Mouse (Mus musculus): ENCODE results near the gene Sorcs1.

Sorcs1 gene

DNA sequence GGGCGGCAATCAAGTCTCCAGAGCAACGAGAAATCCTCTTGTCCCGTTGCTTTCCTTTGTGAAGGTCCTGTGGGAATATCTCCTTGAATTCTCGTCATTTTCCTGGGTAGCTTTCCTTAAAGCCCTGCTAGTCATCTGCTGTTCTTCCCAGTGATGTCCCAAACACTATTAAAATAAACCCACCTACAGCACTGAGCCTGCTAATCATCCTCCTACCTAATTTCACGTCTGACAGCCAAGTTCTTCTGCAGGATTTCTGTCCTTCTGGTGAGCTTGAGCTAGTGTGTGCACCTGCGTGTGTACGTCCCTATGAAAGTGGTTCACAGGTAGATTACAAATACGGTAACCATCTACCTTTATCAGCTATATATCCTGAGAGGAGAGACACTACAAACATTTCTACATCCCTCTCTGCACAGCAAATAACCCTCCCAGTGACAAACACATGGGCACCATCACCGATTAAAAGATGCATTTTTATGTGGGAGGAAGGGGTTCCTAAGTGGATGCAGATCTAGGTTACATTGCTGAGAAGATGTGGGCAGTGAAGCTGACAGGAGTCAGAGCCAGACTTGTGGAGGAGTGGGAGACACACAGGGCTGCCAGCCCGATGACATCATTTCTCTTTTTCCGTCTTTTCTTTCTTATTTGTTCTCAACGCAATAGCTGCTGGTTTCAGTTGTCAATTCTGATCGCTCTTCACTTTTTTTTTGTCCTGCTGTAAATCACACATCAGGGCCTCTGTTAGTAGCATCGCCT, 259.3 kb downstream of the Sorcs1 start:
- no peak for DNase-seq (ENCODE audit: low read depth)

DNA sequence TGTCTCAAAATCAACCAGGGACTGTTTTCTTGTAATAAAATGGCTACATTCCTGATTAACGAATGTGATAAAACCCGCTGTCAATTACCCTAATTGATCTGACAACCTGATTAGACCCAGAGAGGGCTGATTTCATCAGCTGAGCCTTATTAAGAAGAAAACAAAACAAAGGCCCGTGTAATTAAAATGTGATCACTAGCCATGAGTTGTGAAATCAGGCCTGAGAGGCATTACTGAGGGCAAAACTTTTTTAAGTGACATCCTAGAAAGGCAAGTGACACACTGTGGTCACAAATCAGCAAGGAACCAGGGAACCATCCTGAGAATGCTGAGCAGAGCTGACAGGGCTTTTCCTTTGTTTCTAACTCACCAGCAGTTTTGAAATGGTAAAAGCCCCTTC, 267.9 kb downstream of the Sorcs1 start:
- no peak for DNase-seq (ENCODE audit: low read depth)

DNA sequence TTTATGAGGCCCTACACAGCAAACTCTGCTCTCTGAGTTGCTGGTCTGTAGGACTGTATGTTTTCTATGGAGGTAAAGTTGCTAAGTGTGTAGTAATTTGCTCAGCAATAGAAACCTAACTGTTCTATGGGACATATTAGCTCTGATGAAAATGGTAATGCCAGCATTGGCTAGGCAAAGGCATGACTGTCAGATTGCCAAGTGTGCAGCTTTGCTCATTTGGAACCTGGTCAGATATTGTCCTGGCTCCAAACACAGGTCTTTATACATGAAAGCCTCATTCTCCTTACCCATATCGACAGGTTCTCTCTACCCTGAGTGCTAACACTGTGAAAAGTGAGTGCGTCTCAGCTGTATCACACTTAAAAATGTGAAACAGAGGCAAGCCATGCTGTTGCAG, 280.1 kb downstream of the Sorcs1 start:
- DNase-seq (ENCODE audit: low read depth): no peak

DNA sequence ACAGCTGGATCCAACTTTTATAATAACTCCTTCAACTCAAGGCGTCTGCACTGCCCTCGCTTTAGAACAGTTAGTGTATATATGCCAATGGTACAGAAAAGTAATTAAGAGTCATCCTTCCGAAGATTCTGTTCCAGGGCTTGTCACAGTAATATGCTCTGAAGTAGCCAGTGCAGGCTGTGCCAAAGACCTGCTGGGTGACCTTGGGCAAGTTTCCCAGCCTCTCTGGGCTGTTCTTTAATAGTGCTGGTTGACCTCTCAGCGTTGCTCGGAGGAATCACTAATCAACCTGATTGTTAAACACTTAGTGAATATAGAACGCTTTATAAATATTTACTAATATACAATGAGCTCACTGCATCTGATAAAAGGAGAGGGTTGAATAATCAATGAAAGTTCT, 282.7 kb downstream of the Sorcs1 start:
- no peak for DNase-seq (ENCODE audit: low read depth)

DNA sequence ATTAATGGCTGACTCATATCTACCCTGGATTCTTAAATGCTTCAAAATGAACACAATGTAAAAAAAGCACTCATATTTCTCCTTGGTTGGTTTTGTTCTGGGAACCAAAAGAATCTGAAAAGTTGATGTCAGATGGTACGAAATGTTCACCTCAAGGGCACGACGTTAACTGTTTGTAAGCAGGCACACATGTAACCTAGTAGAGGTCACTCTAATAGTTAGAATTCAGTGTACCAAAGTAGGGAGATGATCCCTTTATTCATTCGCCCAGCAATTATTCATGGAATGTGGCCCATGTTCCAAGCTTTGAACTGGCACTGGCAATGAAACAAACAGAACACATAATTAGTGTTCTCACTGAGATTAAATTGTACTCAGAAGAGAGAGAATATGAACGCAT, 284.3 kb downstream of the Sorcs1 start:
- DNase-seq (ENCODE audit: low read depth): no peak

DNA sequence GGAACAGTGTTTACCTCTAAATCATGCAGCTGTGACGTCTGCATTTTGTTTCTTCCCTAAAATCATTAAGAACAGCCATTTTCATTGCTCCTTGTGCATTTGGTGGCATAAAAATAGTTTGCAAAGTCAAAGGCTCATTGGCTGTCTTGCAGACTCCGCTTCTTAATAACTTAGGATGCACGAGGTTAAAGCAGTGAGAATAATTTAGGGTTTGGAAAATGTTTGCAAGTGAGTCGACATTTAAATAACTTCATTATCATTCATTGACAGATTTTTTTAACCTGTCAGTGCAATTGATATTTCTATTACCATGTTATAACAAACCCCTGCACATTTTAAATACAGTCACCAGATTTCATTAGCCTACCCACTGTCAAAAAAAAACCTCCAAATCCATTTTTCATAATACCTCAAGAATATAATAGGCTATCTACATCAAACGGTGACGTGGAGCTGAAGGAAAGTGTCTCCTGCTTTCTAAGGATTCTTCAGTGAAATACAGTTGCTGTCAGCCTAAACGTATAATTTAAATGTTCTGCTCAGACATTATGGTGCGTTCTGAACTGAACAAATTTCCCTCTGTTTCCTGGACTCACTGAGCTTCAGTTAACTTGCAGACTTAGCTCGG, 288.4 kb downstream of the Sorcs1 start:
- no peak for DNase-seq (ENCODE audit: low read depth)

DNA sequence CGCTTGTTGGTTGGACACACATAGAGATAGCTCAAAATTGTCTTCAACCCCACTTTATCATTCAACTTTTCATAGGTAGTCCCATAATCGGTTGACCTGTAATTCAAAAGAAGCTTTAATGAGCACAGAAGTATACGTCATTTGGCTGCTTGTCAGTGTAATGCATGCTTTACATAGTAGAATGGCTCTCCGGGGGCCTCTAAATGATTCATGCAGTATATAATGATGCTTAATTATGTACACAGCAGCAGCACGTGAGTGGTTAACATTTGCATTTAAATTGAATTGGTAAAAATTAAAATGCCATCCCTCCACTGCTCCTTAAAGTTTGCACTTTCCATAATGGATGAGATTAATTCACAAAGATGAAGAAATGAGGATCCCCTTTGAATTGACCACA, 299.5 kb downstream of the Sorcs1 start:
- no peak for DNase-seq (ENCODE audit: low read depth)

DNA sequence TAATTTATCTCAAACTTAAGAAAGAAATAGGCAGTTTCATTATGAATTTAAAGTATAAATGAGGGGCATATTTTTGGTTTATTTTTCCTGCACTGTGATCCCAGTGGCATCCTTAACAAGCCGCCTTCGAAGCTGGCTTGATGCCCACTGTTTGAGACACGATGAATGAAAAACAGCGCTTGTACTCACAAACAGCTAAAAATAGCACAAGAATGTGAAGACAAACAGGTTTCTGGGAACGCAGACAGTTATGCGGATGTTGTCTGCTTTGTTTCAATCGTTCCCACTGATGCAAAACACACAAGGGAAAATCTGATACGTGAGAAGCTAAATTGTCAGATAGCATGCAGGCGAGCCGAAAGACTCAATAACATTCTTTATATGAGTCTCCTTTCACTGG, 303.7 kb downstream of the Sorcs1 start:
- DNase-seq (ENCODE audit: low read depth): no peak

DNA sequence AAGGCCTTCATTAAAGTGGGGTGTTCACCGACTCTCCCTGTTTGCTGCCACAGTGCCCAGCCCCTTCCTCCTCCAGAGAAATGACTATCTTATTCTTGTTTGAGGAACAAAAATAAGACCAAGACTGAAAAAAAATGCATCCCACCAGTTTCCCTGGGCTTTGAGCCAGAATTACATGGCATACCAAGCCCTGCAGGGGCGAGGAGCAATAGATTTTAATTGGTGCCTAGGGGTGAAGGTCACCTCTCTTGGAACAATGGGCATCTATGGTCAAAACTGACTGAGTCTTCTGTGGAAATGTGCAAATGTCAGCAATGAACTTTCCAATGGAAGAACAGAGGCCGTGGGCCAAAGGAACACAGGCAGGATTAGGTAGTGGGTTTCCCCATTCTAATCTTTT, 312.0 kb downstream of the Sorcs1 start:
- no peak for DNase-seq (ENCODE audit: low read depth)

DNA sequence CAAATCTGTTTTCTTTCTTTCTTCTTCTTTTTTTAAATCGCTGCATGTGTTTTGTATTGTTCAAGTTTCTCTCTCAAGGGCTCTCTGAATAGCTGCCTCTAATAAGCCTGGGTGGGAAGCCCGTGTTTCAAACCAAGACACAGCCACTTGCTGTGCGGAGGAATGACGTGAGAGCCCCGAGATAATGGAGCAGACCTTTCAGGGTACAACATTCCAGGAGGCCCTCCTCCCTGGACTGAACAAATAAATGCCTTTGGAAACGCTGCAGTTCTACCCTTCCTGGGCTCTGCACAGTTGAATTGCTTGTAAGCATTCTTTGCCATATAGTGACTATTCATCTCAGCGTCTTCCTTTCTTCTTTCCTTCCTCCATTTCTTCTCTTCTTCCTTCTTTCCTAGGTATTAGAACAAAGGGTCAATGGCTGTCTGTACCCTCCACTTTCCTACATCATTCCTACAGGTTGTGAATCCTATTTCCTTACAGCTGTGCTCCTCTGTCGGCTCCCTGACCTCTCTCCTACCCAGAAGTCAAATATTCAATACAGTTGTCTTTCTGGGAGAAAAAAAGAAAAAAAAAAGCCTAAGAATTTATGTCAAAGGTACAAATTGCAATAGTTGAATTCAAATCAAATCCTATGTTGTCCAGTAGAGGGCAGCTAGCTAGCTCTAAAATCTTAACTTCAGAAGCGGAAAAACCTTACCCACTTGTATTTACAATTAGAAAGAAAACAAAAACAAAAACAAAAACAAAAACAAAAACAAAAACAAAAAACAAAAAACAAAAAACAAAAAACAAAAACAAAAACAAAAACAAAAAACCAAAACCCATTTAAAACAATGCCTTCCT, 315.6 kb downstream of the Sorcs1 start:
- DNase-seq (ENCODE audit: low read depth): no peak

DNA sequence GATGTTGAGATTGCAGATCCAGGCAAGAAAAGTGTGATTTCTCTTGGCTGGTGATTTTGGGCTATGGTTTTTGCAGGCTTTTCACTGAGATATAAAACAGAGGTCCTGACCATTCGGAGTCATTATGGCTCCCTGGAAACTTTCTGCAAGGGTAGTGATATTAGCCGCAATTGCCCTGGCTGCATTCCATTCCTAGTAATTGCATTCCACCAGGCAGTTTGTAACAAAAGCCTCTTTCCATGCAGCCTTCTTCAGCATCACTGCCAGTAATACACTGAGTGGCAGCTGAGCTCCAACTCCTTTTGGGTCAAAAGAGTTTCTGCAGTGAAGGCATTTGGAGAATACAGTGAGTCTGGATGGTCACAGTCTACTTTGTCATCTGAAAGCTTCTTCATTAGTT, 319.9 kb downstream of the Sorcs1 start:
- no peak for DNase-seq (ENCODE audit: low read depth)

DNA sequence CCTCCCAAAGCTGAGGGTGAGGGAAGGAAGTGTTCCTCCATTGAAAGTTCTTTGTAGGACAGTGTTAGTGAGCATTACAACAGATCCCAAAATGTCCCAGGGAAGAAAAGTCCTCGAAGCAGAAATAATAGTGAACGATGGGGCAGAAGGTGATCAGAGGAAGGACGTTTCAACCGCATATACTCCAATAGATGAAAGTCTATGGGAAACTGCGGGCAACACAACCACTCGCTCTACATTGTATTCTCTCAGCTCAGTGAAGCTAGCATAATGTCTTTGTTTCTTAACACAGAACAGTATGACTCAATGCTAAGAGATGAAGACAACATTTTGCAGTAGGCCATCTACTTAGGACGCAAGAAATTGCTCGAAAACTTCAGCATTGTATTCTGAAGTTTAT, 339.2 kb downstream of the Sorcs1 start:
- DNase-seq (ENCODE audit: low read depth): no peak

DNA sequence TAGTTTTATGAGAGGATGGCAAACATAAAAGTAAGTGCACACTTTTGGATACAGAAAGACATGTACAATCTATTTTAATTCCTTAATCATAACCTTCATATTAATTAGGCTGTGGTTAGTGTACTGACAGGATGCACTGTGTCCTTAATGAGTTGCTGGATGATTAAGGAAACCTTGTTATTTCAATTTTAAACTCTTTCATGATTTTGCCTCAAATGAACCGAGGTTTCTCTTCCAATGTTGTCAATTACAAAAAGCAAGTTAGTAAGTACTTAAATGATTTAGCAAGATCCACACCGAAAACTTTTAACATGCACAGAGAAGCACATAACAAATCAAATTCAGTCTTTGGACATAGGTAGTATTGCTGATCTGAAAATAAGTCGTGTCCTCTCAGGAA, 341.7 kb downstream of the Sorcs1 start:
- no peak for DNase-seq (ENCODE audit: low read depth)

DNA sequence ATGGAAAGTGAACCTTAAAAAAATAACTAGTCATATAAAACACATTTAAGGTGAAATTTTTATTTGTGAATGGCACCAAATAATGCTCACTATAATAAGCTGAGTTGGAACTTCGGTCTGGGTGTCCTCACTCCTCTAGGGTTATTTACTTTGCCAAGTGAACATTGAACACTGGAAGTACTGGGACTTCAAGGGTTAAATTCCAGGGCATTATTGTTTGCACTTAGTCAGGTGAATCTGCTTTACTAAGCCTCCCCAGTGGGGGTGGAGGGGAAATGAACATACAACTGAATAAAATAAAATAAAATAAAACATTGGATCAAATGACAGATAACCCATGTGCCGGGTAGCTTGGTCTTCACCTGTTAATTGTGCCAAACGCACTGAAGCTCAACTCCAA, 347.3 kb downstream of the Sorcs1 start:
- no peak for DNase-seq (ENCODE audit: low read depth)

DNA sequence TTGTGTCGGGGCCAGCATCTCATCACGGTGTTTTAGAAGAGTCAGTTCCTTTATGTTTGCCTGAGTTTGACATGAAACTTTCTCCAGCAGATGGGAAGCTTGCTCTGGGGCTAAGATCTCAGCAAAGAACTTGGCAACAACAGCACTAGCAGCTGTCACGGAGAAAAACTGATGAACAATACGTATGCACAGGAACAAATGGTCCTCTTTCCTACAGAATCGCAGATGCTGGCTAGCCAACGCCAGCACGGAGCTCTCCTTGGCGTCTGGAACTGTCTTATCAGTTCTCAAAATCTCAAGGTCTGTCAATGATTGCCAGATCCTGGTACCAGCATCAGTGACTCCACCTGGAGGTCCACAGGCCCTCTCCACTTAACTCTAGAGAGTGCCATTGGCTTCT, 350.6 kb downstream of the Sorcs1 start:
- DNase-seq (ENCODE audit: low read depth): no peak

DNA sequence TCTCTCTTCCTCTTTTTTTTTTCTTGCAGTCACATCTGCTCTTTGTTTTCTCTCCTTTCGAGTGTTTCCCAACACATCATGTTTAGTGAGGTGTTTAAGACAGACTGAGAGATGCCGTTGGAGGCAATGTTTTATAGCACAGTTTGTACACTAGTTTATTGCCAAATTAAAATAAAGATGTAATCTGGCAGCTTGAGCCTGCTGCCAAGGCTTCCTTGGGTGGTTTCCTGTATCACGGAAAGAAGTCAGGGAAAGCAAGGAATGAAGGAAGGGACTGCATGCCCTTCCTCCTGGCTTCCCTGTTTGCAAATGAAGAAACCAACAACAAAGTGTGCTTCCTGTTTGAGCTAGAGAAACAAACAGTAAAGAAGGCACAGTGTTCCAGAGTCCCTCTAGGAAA, 352.3 kb downstream of the Sorcs1 start:
- no peak for DNase-seq (ENCODE audit: low read depth)

DNA sequence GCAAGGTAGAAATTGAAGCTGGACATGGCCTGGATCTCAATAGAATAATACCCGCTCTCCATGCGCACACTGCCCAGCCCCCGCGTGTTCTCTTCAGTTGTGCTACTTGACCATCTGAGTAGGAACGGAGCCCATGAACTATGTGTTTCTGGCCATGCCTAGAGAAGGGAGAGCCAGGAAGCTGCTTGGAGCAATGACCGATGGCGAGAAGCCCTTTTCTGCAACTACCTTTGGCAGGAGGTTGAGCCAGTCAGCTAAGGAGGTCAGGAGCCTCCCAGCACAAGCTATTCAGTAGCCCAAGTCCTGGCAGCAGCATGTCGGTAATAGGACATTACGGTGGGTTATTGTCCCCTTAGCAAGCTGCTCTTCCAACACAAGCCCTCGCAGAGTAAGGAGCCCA, 352.8 kb downstream of the Sorcs1 start:
- DNase-seq (ENCODE audit: low read depth): no peak

DNA sequence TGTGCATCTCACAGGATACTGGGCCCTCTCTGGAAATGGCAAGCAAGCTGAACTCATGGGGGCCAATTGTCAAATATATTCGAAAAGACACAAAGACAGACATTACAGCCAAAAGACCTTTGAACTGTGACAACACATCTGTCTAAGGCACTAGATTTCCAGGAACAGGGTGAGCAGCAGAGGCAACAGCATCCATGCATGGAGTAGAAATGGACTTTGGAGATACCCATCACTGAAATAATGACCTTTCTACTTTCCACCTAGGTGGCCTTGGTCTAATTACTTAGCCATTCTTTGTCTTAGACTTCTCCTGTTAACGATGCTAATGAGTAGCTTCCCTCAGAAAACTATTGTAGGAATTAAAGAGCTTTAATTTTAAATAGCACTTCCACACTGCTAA, 371.4 kb downstream of the Sorcs1 start:
- no peak for DNase-seq (ENCODE audit: low read depth)

DNA sequence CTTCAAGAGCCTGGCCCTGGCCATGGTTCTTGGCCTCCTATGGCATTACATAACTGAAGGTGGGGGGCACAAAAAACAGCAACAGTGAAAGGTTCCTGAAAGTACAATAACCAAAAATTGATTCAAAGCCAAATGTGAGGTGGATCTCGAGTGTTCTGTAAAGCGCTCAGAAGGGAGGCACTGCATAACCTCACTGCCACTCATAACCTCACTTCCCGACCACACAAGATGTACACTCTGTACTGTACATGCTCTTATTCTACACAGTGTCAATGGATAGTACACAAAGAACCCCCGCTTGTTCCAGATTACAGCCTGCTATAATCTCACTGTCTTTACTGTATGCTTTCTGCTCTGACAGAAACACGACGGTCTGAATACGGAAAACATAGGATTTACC, 384.2 kb downstream of the Sorcs1 start:
- no peak for DNase-seq (ENCODE audit: low read depth)

DNA sequence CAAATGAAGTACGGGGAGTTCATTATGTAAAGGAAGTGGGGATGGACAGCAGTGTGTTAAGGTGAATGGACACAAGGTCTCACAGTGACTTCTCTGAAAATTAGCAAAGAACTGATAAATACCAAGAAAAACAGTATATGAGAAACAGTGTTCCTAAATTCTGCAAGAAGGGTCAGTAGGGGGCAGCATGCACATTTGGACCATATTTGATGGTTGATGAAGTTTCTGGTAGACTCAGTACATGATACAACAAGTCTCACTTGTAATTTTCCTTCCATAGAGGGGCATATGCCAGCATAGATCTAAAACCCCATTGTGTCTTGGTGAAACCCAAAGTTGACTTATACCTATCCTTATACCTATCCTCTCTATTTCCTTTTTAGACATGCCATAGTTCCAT, 414.0 kb downstream of the Sorcs1 start:
- DNase-seq (ENCODE audit: low read depth): no peak

DNA sequence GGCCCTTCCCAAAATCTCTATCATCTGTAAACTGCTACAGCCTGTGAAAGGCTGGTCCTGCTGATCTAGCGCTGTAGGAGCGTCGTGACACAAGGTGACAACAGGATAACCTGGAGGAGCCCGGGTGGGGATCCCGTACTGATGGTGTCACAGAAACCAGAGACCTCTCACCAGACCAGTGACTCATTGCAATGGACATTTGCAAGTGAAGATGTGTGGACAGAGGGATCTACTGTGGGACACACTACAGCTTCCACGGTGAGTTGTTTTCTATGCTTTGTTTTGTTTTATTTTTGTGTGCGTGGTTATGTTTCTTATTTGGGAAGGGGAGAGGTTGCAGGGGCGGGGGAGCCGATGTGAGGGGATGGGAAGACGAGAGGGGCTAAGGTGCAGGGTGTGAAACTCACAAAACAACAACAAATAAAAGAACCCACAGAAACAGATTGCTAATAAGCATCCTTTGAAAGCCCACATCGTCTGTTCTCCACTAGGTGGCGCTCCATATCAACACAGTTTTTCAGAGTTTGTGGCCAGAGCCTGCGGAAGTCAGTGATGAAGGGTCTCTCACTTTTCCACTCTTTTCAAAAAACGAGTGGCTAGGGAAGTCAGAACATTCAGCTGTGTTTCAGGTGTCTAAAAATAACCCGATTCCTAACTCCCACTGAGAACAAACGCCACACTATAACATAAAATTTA, 419.6 kb downstream of the Sorcs1 start:
- DNase-seq (ENCODE audit: low read depth): peak; percentile 6

DNA sequence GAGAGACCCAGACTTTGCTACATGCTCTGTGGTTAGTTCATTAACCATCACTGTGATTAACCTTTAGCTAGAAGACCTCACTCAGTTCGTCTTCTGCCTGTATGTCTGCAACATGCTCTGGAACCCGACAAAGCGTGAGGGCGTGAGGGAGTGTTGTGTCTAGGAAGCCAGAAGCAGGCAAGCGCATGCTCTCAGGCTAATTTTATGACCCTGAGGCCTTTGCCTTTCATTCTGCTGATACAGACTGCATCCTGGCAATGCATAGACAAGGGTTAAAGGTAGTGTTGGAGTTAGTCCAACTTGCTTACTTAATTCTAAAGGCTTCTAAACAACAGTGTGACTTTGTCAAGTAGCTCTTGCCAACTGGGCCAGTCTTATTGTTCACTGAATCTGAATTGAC, 458.0 kb downstream of the Sorcs1 start:
- DNase-seq (ENCODE audit: low read depth): no peak
